Mouse (Mus musculus) right cerebral cortex, postnatal 4 days (tissue): Measurements from ENCODE around the gene Polr3h.

Experiments
- DNase-seq: peaks from one replicate; pipeline ENCODE4 v3.0.0-alpha.2; 2022

The Polr3h gene

DNA sequence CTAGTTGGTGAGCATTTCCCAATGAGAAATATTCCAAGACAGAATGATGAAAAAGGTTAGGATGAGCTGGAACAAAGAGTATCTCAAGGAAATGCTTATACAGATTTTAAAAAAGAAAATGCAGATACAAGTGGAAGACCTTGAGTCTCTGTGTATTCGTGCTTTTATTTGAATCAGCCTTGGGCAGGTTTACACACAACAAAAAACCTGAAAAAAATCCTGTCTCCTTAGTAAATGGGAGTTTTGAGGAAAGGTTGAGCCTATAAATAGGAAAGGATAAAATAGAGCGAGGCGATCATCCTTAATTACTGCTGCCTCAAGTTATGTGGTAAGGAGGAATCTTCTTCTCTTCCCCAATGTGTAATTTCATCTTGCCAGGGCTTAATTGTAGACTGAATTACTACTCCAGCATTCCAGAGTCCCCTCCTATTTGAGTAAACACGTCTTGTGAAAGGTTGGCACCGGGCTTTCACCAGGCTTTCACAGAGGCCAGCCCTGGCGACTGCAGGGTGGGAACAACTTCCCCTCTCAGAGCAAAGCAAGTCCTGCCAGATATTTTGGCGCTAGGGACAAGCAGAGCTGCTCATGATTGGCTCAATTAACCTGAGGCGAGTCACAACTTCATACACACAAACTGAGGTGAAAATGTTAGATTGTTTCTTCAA, 65.4 kb downstream of the Polr3h start:
- no peak for DNase-seq

DNA sequence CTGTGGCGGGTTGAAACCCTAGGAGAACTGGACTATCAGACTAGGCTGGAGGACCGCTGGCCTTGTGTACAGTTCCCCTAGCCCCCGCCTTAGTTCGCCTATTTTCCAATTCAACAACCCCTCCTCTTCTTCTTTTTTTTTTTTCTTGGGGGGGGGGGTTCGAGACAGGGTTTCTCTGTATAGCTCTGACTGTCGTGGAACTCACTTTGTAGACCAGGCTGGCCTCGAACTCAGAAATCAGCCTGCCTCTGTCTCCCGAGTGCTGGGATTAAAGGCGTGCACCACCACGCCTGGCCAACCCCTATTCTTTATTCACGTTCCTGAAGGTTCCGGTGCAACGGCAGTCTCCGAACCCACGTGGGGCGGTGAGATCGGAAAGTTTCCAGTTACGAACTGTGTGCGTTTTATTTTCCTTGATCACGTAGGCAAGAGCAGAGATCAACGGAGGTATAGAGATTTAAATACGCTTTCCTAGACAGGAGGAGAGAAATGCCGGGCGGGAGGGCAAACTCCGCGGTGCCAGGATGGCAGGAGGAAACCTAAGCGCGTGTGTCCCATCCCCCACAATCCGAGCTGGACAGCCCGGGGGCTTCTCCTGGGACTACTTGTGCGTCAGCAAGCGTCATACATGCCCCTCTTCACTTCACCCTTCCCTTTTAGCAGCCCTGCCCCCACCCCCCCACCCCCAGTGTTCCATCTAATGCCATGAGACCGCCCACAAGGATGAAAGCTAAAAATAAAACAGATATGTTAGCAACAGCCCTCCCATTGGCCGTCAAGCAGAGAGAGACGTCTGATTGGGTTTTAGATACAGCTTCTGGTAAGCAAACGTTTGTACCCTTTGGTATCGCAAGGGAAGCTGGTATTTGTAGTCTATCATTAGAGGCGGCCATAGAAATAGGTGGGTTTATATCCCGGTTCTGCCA, 66.4 kb downstream of the Polr3h start:
- peak; percentile 79 for DNase-seq

GRCm38 (mm10) chr15:81858517-81859329, 67.3 kb downstream of the Polr3h start, which contains the start of gene Tob2:
Tob2 (minus strand) TSS chr15:81858796.
- DNase-seq: peak; percentile 65

DNA sequence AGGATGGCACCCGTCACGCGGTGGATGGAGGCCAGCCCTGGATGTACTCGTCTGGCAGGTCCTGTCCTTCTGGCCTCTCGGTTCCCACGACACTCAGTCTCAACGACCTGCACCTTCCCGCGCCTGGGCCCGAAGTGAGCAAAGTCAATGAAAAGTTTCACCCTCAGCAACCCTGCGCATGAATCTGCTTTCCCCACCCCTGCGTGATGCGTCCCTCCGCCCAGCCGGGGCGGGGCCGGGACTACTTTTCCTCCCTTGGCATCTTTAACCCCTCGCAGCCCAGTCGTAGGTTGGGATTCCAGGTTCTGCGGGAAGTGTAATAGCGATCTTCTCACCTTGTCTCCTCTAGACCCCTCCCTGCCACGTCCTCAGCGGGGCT, 67.9 kb downstream of the Polr3h start:
- DNase-seq: peak; percentile 88

DNA sequence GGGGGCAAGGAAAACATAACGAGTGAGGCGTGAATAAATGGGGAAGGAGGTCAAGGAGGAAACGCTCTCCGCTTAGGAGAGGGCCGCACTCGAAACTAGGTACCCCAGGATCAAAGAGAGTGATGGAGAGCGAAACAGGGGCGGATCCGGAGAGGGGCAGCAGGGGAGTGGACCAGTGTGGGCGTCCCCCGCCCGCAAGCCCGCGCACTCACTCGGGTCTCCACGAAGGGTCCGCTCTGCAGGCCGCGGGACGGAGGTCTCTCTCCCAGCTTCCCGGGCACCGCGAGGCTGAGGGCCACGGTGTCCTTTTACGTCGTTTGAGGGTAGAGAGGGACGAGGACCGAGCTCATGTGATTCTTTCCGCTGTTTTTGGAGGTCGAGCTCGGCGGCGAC, 68.3 kb downstream of the Polr3h start:
- no peak for DNase-seq

GRCm38 (mm10) chr15:81856938-81857723, 68.9 kb downstream of the Polr3h start:
- no peak for DNase-seq

- peak; percentile 72 for DNase-seq
Measured at GRCm38 (mm10) chr15:81856030-81856790, 69.8 kb downstream of the Polr3h start.

DNA sequence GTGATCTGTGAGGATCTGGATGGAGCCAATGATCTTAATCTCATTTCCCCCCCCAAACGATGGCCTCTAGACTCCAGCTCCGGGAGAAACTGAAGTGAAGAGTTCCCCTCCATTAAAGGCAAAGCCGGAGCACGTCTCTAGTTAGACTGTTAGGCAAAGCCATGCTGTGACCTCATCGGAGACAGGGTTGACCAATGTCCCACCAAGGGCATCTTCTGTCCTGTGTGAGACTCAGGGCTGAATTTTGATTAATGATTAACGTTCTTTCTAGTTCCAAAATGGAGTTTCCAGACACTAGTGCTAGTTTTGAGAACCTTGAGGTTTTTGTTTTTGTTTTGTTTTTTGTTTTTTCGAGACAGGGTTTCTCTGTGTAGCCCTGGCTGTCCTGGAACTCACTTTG, 73.0 kb downstream of the Polr3h start:
- no peak for DNase-seq

DNA sequence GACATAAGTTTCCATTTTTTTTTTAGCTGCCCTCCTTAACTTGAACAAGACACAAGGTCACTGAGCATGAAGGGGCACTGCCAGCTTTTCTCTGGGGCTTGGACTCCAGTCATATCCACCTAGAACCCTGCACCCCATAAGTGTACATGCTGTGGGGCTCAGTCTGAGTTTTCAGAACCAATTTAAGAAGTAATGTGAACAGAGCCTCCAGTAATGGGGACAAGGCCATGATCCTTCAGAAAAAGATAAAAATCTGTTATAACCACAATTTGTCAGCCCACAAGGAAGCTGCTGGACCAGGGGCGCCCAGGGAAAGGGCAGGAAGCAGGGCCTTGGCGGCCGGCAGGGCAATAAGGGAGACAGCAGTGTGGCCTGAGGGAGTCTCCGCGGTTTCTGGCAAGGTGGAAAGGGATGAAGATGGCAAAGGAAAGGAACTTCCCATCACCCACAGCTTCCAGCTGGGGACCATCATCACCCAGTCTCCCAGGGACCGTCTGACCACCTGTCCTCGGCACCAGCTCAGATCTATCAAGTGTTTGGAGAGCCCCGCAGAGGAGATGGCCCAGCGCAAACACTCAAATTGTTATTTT, 73.5 kb downstream of the Polr3h start:
- no peak for DNase-seq

GRCm38 (mm10) chr15:81851375-81851774, 74.7 kb downstream of the Polr3h start:
- DNase-seq: no peak

DNA sequence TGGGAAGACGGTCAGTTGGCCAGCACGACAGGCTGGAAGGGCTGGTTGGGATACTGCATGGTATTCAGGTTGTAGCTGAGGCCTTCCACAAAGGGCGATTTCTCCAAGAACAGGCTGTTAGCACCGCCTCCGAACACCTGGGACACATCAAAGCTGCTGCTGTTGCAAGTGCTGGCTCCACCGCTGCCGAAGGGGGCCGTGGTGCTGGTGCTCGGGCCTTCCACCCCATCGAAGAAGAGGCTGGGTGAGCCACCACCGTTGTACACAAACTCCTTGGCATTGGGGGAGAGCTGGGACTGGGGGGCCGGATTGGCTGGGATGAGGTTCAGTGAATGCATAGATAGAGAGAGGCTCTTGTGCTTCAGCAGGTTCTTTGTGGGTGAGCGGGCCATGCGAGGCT, 75.3 kb downstream of the Polr3h start:
- no peak for DNase-seq

GRCm38 (mm10) chr15:81849104-81849503, 76.9 kb downstream of the Polr3h start:
- DNase-seq: no peak

DNA sequence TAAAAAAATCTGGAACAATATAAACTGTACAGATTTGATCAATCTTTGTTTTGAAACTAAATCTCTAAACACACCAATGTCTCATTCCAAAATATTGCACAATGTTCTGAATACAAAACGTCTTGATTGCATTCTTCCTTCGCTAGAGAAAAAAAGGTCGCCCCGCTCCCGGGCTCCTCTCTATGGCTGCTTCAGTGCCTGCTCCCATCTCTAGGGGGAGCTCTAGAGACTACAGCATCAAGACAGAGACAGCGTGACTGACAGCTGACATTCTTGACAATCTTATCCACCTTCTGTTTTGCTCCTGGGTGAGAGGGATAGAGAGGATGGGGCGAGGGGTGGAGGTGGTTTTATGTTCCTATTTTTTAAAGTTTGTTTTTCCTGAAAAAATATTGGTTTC, 77.7 kb downstream of the Polr3h start:
- no peak for DNase-seq

DNA sequence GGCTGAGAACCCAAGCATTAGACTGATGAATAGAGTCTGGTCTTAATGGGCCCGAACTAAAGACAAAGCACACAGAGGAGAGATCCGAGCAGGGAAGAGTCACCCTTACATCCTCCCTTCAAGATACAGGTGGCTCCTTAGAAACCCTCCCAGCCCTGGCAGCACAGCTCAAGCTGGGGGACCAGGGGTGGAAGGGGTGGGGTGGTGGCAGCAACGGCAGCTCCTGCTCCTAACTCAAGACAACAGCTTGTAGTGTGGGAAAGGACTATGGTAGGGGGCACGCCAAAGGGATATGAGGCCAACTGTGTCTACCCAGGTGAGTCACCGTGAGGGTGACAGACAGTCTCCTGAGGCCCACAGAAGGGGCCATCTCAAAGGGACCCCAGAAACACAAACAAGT, 78.2 kb downstream of the Polr3h start:
- DNase-seq: no peak

- DNase-seq: no peak
Measured at GRCm38 (mm10) chr15:81847161-81847560, 78.9 kb downstream of the Polr3h start.

GRCm38 (mm10) chr15:81846755-81847154, 79.3 kb downstream of the Polr3h start:
- DNase-seq: no peak

DNA sequence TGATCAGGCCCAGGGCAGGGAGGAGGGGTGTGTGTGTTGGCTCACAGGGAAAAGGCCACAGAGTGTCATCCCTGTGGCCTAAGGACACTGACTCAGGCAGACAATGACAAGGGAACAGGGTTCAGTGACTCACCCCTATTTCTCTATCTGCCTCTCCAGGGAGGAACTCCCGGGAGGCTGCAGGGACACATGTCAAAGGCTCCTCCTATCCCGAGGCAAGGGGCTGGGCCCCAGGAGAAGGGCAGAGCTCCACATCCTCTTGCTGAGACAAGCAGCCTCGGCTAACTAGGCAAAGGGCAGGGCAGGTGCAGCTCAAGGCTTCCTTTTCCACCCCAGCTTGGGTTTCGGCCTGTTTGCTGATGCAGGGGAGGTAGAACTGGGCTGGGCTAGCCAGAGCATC, 80.3 kb downstream of the Polr3h start:
- no peak for DNase-seq

DNA sequence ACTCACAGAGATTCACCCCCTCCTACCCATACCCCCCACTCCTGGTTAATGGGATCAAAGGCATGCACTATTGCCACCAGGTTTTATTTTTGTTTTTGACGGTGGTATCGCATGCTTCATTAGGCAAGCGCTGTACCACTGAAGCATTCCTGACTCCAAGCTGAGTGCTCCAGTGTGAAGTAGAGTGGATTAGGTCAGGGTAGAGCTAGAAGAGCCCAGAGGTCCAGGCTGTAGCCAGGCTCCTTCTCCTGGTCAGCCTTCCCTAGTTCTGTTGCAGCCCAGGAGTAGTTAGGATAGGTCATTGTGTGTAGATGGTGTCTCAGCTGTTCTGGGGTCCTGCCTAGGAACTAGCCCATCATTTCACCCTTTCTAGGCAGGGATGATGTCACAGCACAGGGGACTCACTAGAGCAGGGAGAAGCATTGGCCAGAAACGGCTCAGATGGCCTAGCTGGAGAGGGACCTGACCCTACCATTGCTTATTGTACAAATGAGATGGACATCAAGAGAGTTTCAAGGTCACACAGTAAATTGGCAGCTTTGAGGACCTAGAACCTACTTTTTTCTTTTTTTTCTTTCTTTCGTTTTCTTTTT, 80.9 kb downstream of the Polr3h start:
- DNase-seq: no peak

- no peak for DNase-seq
Measured at GRCm38 (mm10) chr15:81842275-81842674, 83.8 kb downstream of the Polr3h start.

GRCm38 (mm10) chr15:81840306-81840705, 85.7 kb downstream of the Polr3h start:
- DNase-seq: no peak

- DNase-seq: peak; percentile 49
Measured at GRCm38 (mm10) chr15:81839634-81840033, 86.4 kb downstream of the Polr3h start.
